Mouse (Mus musculus): Measurements from ENCODE around the gene Nudt13. TPM values are rescaled to one million over a fixed set of nuclear protein-coding genes. Genes with fewer than 3 reads are reported as not detected.

Nudt13 gene
- polyA plus RNA-seq, 1 experiment from 2014 or later, result 10.8 TPM

DNA sequence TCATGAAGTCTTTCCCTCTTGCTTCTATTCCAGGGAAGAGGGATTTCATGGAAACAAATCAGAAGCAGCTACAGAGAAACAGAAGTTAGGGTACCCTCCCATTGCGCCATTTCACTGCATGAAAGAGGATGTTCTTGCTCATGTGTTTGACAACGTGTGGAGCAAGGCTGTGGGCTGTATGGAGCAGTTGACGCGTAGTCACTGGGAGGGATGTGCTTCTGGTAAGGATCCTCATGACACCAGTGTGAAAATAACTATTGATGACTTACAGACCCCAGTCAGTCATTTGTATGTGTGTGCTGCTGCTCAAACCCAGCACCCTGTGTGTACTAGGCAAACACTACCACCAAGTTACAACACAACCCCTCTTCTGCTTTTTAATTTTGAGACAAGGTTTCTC lies 68.7 kb downstream of the Nudt13 start:
- 96% methylated on average over 4 of the region's 4 CpGs for WGBS

More for the DNA sequence above, 68.7 kb downstream of the Nudt13 start:
- H3K36me3 ChIP-seq (replicated peaks; ENCODE audit: control insufficient read depth, insufficient read depth), result peaks cover 95% of the 10 kb centered on the region
- no peaks in the 10 kb centered on the region for H3K9me3 ChIP-seq (ENCODE audit: control insufficient read depth, low read length)
- no peak overlapping the region for H3K9ac ChIP-seq
- H3K27ac ChIP-seq, result no peak overlapping the region
- H3K27me3 ChIP-seq (ENCODE audit: control insufficient read depth, insufficient read depth, low read length), result no peaks in the 10 kb centered on the region
- no peak overlapping the region for H3K4me3 ChIP-seq (replicated peaks; ENCODE audit: low read length)
- ATAC-seq (ENCODE audit: low FRiP score) (no peak), DNase-seq (ENCODE audit: low spot score) (no peak)
- H3K4me2 ChIP-seq (replicated peaks), result no peak overlapping the region
- H3K4me1 ChIP-seq (replicated peaks; ENCODE audit: control insufficient read depth, insufficient read depth, low read length), result no peaks in the 10 kb centered on the region

Other genes with a start within 250 kb of the Nudt13 start
- gene Saysd1, start 156.2 kb upstream of the Nudt13 start, polyA plus RNA-seq (2014; fragmentation: Nextera tagmentation; extraction: Ambion mirVana), result 11.1 and 14.9 TPM in 2 replicates
- 0.65 and 1.2 TPM in 2 replicates for gene Kcnk5, start 112.9 kb upstream of the Nudt13 start, polyA plus RNA-seq (2014; fragmentation: Nextera tagmentation; extraction: Ambion mirVana)
- gene Kcnk16, start 25.5 kb upstream of the Nudt13 start, polyA plus RNA-seq (2014; fragmentation: Nextera tagmentation; extraction: Ambion mirVana), result not detected in 2 replicates
- 51.1 and 52.5 TPM in 2 replicates for gene Ecd, start 53.4 kb downstream of the Nudt13 start, polyA plus RNA-seq (2014; fragmentation: Nextera tagmentation; extraction: Ambion mirVana)
- gene Fam149b, start 53.5 kb downstream of the Nudt13 start, polyA plus RNA-seq (2014; fragmentation: Nextera tagmentation; extraction: Ambion mirVana), result 45.6 and 46.7 TPM in 2 replicates
- gene Dnajc9, start 94.2 kb downstream of the Nudt13 start, polyA plus RNA-seq (2014; fragmentation: Nextera tagmentation; extraction: Ambion mirVana), result 96.4 and 116 TPM in 2 replicates
- gene Mrps16, start 98.9 kb downstream of the Nudt13 start, polyA plus RNA-seq (2014; fragmentation: Nextera tagmentation; extraction: Ambion mirVana), result 63.6 and 69.8 TPM in 2 replicates
- gene Cfap70, start 157.5 kb downstream of the Nudt13 start, polyA plus RNA-seq (2014; fragmentation: Nextera tagmentation; extraction: Ambion mirVana), result 1.3 and 1.4 TPM in 2 replicates
- gene Anxa7, start 185.4 kb downstream of the Nudt13 start, polyA plus RNA-seq (2014; fragmentation: Nextera tagmentation; extraction: Ambion mirVana), result 15.4 and 16.5 TPM in 2 replicates
- gene Mss51, start 202.2 kb downstream of the Nudt13 start, polyA plus RNA-seq (2014; fragmentation: Nextera tagmentation; extraction: Ambion mirVana), result 0.55 TPM in 2 replicates